Mouse (Mus musculus) ES-Bruce4 (cell line): Measurements from ENCODE around the gene Nxpe5. TPM values are rescaled to one million over a fixed set of nuclear protein-coding genes. Genes with fewer than 3 reads are reported as not detected.

Experiments
- H3K27ac ChIP-seq: 2 replicates; pipeline ENCODE4 v1.5.1; 2012; ENCODE audit warnings: low read length, inconsistent platforms; ENCODE audit not compliant: insufficient read depth
- H3K27me3 ChIP-seq: 2 replicates; pipeline ENCODE4 v1.6.1; 2012; ENCODE audit warnings: mild to moderate bottlenecking, low read length, inconsistent platforms; ENCODE audit not compliant: control insufficient read depth, poor library complexity, insufficient read depth, severe bottlenecking
- H3K36me3 ChIP-seq: 2 replicates; pipeline ENCODE4 v1.6.1; 2012; ENCODE audit warnings: inconsistent platforms, mild to moderate bottlenecking, low read length, moderate library complexity; ENCODE audit not compliant: control insufficient read depth, poor library complexity, insufficient read depth, severe bottlenecking
- H3K4me1 ChIP-seq: one replicate; pipeline ENCODE4 v1.8.1; 2011; ENCODE audit warnings: low read length; ENCODE audit not compliant: control insufficient read depth, insufficient read depth
- H3K4me3 ChIP-seq: 2 replicates; pipeline ENCODE4 v1.5.1; 2011; ENCODE audit warnings: low read depth, mild to moderate bottlenecking, low read length
- H3K9ac ChIP-seq: 2 replicates; pipeline ENCODE4 v1.6.1; 2012; ENCODE audit warnings: low read depth, mild to moderate bottlenecking, inconsistent platforms; ENCODE audit not compliant: poor library complexity, severe bottlenecking
- H3K9me3 ChIP-seq: replicated peaks from 2 replicates; pipeline ENCODE4 v1.6.1; 2012; ENCODE audit warnings: mild to moderate bottlenecking, low read length, inconsistent platforms; ENCODE audit not compliant: control insufficient read depth, poor library complexity, insufficient read depth, severe bottlenecking
- CTCF ChIP-seq: IDR thresholded peaks from one replicate; pipeline ENCODE4 v1.8.1; 2011; ENCODE audit warnings: low read depth, low read length
- EP300 ChIP-seq: IDR thresholded peaks from 2 replicates; pipeline ENCODE4 v1.6.1; 2011; ENCODE audit warnings: low read depth, low read length; ENCODE audit not compliant: insufficient read depth
- POLR2A ChIP-seq: IDR thresholded peaks from one replicate; pipeline ENCODE4 v1.8.1; 2011; ENCODE audit warnings: low read length; ENCODE audit not compliant: insufficient read depth
- polyA plus RNA-seq: library from polyadenylated mRNA; stranded (reverse); fragments of >200 nt; gene quantifications from 2 replicates; pipeline ENCODE4 v1.2.4, GENCODE M21; 2011; ENCODE audit warnings: low read depth; ENCODE audit not compliant: missing spikeins, insufficient read depth, insufficient read length

Gene Nxpe5
- polyA plus RNA-seq, 1 experiment = not detected

DNA sequence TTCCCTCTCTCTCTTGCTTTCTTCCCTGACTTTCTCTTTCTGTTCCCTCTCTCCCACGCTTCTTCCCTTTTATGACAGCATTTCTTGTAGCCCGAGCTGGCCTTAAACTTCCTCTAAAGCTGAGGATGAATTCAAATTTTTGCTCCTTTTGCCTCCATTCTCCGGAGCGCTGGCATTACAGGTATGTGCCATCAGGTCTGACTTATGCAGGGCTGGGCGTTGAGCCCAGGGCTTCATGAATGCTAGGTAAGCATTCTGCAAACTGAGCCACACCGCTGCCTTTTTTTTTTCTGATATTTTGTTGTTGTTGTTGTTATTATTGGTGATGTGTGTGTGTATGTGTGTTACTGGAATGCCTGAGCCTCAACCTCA is 38.5 kb downstream of the Nxpe5 start:
- Histone ChIP-seq H3K27ac (no peak overlapping the region), H3K9me3 (no peaks in the 10 kb centered on the region), H3K4me3 (peak overlapping the region; percentile 84), H3K4me1 (no peaks in the 10 kb centered on the region), H3K36me3 (peaks cover 9% of the 10 kb centered on the region; the same call in 1 of the 2 replicates), H3K27me3 (no peaks in the 10 kb centered on the region), H3K9ac (peak overlapping the region; percentile 88)
- TF ChIP-seq CTCF (no peak), POLR2A (no peak), EP300 (no peak)

DNA sequence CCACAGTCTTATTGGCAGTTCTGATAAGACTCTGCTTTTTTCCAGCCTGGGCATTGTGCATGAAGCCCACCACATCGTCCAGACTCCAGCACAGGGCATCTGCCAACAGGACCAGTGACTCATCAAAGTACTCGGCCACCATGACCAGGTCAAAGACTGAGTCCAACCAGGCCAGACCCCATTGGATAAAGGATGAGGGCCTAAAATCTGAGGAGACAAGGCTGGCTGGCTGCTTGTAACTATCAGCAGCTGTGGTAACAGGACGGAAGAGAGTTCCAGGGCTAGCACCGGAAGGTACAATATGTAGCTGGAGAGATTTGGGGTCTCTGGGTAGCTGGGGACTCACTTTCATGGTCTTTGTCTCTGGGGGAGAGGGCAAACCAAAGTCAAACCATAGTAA is 40.0 kb downstream of the Nxpe5 start:
- Histone ChIP-seq H3K27ac (no peak overlapping the region), H3K9me3 (no peaks in the 10 kb centered on the region), H3K27me3 (no peaks in the 10 kb centered on the region), H3K4me1 (no peaks in the 10 kb centered on the region), H3K36me3 (peaks cover 3% of the 10 kb centered on the region; the same call in 1 of the 2 replicates), H3K9ac (no peak overlapping the region), H3K4me3 (no peak overlapping the region)
- no peak for TF ChIP-seq POLR2A
- TF ChIP-seq EP300 = no peak
- no peak for TF ChIP-seq CTCF

DNA sequence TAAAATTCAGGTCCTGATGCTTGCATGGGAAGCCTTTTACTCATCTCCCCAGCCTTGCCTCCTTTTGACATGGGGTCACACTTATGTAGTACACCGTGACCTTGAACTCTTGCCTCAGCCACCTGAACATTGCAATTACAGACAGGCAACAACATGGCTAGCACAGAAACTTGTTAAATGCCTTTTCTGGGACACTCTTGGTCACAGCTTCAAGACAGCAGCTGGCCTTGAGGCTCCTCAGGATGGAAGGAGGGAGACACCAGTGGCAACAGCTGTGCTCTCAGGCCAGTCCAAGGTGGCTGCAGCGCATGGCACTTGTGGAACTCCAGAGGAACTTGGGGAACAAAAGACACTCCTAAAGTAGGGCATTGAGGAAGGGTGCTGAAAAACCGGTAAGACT is 41.4 kb downstream of the Nxpe5 start:
- Histone ChIP-seq H3K4me3 (no peak overlapping the region), H3K9me3 (no peaks in the 10 kb centered on the region), H3K36me3 (no peaks in the 10 kb centered on the region), H3K9ac (no peak overlapping the region), H3K4me1 (no peaks in the 10 kb centered on the region), H3K27ac (no peak overlapping the region), H3K27me3 (no peaks in the 10 kb centered on the region)
- no peak for TF ChIP-seq POLR2A
- no peak for TF ChIP-seq EP300
- no peak for TF ChIP-seq CTCF

DNA sequence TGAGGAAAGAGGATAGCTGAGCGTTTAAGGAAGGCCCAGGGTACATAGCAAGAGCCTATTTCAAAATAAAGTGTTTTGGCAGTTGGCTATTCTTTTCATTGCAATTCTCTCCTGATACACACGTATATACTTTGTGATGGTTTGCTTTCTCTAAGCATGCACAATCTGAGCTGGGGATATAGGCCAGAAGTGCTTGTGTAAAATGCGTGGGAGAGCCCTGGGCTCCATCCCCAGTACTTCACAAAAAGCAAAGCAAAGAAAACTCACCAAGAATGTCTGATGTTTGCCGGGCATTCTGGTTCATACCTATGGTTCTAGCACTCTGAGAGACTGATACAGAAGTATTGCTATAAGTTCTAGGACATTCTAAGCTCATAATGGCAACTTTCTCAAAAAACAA is 43.3 kb downstream of the Nxpe5 start:
- TF ChIP-seq CTCF (no peak), EP300 (no peak), POLR2A (no peak)
- H3K27me3 ChIP-seq = no peaks in the 10 kb centered on the region

DNA sequence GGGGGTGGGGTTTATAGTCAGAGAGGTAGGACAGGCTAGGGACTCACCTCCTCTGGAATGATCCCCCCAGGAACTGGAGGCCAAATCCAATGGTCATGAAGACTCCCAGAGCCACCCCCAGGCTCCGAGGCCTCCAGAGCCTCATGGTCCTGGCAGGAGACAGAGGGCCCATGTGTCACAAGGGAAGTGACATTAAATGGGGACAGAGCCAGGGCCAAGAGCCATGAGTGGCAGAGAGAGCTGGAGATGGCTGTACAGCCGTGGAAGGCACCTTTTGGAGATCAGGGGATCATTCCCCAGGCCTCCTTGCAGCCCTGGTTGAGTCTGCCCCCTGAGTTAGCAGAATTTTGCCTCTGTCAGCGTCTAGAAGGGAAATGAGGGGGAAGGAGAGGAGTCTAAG is 45.5 kb downstream of the Nxpe5 start:
- H3K27ac ChIP-seq = no peak overlapping the region
- no peaks in the 10 kb centered on the region for H3K9me3 ChIP-seq
- H3K4me1 ChIP-seq = no peaks in the 10 kb centered on the region
- no peak overlapping the region for H3K9ac ChIP-seq
- no peaks in the 10 kb centered on the region for H3K27me3 ChIP-seq
- TF ChIP-seq EP300 (no peak), POLR2A (no peak), CTCF (no peak)
- no peak overlapping the region for H3K4me3 ChIP-seq
- no peaks in the 10 kb centered on the region for H3K36me3 ChIP-seq

More for the DNA sequence above, 43.3 kb downstream of the Nxpe5 start:
- H3K4me1 ChIP-seq = no peaks in the 10 kb centered on the region
- no peaks in the 10 kb centered on the region for H3K36me3 ChIP-seq
- H3K9ac ChIP-seq = no peak overlapping the region
- H3K4me3 ChIP-seq = no peak overlapping the region
- H3K9me3 ChIP-seq = no peaks in the 10 kb centered on the region
- H3K27ac ChIP-seq = no peak overlapping the region

DNA sequence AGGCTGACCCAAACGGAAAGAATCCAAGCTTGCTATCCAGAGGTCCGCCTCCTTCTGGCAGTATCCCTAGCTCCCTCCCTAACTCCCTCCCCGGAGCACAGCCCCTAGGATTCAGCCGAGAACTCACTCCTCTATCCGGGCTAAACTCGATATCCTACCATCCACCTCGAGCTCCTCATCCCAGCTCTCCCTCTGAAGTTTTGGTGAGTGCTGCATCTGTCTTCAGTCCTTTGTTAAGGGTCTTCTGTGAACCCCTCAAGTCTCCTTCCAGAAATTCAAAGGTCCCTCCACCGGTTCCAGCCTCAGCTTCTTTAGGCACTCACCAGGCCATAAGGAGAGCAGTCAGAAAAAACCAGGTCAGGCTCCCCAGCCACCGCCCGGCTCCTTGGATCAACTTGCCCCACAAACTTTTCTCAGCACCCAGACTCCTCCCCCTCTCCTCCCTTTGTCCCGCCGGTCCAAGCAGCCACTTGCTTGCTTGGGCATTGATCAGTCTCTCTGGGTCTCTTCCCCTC is 46.8 kb downstream of the Nxpe5 start, which contains the start of gene Gal3st4:
TSS of gene Gal3st4 (minus strand) at position 432 of the 515 bp plus-strand sequence.
- H3K4me3 ChIP-seq = peak within 1 kb of the TSS; percentile 11
- TF ChIP-seq EP300 = no peak
- no peak for TF ChIP-seq POLR2A
- no peak for TF ChIP-seq CTCF
- no peaks in the 10 kb centered on the region for H3K4me1 ChIP-seq
- H3K9ac ChIP-seq = peak within 1 kb of the TSS; percentile 32
- H3K36me3 ChIP-seq = no peaks in the 10 kb centered on the region
- H3K27ac ChIP-seq = no peak within 1 kb of the TSS
- H3K9me3 ChIP-seq = no peaks in the 10 kb centered on the region
- no peaks in the 10 kb centered on the region for H3K27me3 ChIP-seq
